Mouse (Mus musculus) ES-Bruce4 (cell line): ENCODE measurements around the gene Arhgef40.

Experiments
- CTCF ChIP-seq: IDR thresholded peaks from one replicate; pipeline ENCODE4 v1.8.1; 2011; ENCODE audit warnings: low read depth, low read length
- POLR2A ChIP-seq: IDR thresholded peaks from one replicate; pipeline ENCODE4 v1.8.1; 2011; ENCODE audit warnings: low read length; ENCODE audit not compliant: insufficient read depth

DNA sequence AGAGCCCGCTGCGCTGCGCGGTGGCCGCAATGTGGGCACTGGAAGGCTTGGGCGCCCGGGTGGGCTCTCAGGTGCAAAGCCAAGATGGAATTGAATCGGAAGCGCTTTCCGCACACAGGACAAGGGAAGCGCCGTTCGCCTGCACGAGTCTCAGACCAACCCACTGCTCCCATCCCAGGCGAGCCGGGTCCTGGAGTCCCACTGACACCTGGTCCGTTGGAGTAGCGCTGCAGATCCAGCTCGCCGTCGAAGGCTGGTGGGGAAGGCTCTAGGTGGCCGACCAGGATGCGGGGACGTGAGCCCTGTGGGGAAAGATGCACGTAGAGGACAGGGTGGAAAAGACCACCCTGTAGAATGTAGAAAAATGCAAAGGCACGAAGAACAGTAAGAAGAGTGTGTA, 24.8 kb downstream of the Arhgef40 start:
- no peak for TF ChIP-seq CTCF
- TF ChIP-seq POLR2A, result no peak
